Mouse (Mus musculus) inflammation-experienced regulatory T-cells, adult 6 months (primary cell): ENCODE results near the gene Begain. TPM values are rescaled to one million over a fixed set of nuclear protein-coding genes. Genes with fewer than 3 reads are reported as not detected.

Experiments used
- ATAC-seq: one replicate; pipeline ENCODE4 v1.8.0; 2017
- polyA plus RNA-seq, 3 experiments: library from polyadenylated mRNA; unstranded; fragments of 100-300 nt; shearing (Covaris generic); gene quantifications; one replicate each; pipeline ENCODE4 v1.2.1; 2017

The Begain gene
- polyA plus RNA-seq, 3 experiments from 2014 or later = 0.24 TPM; not detected in 2

DNA sequence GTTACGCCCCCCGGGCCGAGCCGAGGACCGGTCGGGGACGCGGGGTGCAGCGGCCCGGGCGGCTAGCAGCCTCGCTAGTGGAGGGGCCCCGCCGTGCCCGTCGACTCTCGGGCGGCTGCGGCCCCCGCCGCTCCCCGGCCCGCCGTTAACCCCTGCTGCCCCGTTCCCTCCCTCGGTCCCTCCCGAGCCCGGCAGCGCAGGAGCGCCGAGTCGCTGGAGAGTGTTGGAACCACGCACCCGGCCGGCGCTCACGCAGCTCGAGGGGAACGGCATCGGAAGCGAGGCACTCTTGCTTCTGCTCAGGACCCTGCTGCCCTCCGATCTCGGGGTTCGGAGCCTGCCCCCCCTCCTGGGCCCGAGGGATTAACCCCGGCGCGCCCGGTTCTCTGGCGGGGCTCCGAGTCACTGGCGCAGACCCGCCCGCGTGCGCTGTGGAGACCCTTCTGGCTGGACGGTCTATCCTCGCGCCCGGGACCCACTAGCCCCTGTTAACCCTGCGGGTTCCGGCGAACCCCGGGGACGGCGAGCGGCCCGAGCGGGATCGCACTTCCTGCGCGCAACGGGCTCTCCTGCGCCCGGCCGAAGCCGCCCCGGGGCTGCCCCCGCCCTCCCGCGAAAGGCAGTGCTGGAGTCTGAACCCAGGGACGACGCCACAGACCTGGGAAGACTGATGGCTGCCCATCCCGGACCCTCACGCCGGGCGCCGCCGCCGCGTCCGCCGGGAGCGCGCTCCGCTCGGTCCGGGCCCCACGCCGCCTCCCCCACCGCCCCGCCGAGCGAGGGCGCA lies 14.8 kb downstream of the Begain start:
- no peak for ATAC-seq

DNA sequence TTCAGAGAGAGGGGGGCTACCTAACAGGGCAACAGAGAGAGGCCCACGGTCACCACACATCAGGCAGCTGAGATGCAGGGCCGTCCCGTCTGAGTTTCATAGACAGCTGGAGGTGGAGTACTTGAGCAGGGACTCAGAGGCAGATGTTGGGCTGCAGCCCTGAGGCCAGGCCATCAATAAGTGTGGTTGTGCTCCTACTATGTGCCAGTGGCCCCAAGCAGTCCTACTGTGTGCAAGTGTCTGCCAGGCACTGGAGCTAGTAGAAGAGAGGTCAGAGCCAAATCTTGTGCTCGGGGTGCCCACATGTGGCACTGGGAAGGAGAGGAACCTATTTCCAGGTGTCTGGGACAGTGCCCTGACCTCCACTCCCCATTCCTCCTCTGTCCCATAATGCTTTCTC lies 18.1 kb downstream of the Begain start:
- ATAC-seq = no peak

DNA sequence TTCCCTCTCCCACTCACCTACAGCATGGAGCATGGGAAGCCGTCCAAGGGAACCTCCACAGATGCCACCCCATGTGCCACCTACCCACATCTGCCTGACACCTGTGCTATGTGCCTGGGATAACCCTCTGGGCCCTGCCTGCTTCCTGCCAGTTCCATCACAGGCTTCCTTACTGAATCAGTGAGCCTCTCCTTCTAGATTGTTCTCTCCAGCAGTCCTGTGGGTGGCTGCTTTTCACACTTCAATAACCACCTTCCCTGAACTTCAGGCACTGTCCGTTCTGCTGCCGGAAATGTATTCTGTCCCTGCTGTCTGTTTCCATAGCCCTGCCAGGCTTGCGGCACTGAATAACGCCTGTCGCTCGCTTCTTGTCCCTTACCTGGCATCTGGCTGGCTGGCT lies 22.4 kb downstream of the Begain start:
- no peak for ATAC-seq

DNA sequence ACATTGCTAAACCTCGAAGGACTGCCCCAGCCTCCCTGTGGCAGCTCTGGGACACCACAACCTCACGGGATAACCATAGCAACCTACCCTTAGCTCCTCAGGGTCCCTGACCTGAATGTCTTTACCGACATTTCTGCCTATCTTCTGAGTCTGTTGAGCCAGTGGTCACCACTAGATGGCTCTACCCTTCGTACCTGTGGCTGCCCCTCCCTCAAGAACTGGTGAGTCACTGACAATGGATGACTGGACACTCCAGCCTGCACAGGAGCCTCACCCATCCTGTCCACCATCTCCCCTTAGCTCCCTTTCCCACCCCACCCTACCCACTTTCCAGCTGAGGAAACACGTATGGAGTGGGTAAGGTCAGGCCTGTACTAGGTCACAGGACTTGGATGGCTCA lies 23.5 kb downstream of the Begain start:
- no peak for ATAC-seq

DNA sequence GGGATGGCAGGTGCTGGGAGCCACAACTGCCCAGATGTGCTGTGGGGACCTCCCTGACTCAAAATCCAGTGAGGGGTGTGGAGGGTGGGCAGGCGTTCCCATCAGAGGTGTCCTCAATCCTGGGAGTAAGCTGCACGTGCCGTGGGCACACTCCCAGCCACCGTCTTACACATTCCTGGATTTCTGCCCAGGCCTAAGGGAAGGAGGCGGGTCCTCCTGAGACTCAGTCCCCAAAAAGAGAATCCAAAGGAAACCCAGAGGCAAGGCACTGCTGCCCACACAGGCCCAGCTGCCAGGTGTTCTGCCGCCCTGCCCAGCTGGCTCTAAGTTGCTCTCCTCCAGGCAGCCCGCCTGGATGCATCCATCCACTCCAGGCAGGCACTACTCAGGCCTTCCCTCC lies 28.7 kb downstream of the Begain start:
- ATAC-seq = no peak

DNA sequence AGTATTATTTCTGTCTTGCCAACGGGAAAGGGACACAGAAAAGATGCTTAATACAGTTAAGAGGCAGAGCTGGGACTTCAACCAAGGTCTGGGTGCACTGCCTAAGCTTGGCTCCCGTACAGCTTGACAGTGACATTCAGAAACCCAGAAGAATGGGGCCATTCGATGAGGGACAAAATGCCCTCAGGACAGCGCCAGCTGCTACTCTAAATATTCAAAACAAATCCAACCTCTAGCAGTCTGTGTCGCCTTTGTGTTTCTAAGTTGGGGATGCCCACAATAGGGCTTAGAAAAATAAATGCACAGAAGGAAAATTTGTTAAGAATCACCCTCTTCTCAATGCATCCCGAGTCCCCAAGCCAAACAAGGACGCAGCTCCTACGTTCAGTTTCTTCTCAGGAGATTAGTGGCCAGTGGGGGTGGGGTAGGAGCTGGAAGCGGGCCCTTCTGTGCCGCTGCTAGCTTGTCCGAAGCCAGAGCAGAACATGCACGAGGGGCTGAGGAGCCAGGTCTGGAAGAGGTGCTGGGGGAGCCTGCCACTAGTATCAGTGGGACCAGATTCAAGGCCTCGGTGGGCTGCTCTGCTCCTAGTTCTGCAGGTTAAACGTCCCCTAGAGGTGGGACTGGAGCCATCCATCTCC lies 29.7 kb downstream of the Begain start:
- no peak for ATAC-seq

DNA sequence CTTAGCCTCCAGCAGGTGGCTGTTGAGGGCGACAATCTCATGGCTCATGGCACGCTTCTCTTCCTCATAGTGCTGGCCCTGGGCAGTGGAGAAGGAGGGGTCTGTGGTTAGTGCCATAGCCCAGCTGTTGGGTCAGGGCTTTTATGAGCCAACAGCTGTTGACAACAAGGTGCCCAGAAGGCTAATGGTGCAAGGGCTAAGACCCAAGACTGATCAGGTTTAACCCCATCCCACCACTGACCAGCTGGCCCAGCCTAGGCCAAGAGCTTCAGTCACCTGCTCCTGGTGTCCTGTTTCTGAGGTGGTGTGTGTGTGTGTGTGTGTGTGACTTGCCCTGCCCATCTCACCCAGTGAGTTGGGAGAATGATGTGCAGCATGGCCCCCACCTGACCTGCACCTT lies 31.0 kb downstream of the Begain start:
- ATAC-seq = no peak

DNA sequence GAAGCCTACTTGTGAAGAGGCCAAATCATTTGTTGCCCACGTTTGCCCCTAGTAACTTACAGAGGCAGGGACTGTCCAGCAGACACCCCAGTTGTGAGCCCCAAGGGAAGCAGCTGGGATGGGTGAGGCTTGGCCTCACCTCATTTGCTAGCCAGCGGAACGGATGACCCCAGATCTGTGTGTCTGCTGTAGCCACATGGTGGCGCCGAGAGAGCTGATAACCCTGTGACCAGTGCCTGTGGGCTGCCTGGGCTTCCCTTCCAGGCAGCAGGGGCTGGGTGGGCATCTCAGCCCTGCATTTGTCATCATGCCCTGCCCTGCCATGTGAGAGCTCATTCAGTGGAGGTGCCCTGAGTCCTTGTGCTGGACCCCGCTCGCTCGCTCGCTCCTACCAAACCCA lies 44.2 kb downstream of the Begain start:
- ATAC-seq = no peak

DNA sequence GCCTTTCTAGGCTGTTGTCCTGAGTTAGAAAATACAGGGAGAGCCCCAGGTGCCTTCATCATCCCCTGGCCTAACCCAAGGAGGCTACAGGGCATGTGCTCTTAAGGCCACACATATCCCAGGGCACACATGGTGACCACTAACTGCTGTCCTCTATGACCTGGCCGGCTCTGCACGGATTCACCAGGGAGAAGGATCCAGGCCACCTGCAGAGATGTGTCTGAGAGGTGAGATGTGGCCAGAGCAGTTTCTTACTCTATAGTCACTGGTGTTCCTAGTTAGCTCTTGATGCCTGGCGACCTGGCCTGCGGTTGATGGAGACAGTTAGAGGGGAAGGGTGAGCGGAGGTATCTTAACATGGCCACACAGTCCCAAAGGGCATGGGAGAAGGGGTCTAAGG lies 45.1 kb downstream of the Begain start:
- ATAC-seq = no peak

DNA sequence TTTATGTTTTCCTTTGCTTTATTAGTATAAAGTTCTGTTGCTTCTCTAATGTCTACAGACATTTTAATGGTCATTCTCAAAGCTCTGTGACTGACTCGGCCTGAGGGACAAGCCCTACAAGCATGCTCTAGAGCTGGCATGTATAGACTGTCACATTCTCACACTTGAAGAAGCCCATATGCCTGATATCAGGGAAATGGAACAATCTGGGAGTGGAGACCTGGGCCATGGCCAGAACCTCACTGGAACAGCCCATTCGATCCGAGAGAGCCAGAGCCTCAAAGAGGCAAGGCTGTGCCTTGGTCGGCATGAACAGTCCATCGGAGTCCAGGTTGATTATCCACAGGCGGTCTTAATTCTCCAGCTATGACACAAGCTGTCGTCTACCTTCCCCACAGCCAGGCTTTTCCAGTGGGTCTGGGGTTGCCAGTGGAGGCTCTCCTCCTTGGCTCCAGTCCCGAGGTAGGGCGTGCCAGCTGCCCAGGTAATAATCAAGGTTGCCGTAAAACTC lies 45.8 kb downstream of the Begain start:
- ATAC-seq = no peak

DNA sequence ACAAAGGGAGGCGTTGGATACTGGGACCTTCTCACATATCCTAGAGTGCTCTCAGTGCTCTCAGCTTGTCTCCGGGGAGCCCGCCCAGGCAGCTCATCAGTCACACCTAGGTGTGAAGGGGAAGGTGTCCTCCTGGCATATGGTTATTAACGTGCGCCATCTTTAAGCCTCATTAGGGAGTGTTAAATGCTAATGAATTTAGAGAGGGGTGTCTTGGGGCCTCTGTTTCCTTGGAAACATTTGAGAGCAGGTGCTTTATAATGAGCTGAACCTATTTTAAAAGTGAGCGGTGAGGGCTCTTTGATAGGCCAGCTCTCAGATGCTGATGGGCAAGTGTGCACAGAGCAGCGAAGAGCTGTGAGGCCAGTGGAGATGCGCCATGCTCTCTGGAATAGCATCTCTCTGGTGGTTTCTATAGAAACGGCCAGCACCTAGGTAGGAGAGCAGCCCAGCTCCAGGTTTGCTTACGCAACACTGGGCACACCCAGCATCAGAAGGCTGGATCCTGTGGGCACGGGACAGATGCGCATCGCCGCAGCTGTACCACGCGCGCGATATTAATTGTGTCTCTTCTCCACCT lies 57.9 kb downstream of the Begain start:
- ATAC-seq = no peak

DNA sequence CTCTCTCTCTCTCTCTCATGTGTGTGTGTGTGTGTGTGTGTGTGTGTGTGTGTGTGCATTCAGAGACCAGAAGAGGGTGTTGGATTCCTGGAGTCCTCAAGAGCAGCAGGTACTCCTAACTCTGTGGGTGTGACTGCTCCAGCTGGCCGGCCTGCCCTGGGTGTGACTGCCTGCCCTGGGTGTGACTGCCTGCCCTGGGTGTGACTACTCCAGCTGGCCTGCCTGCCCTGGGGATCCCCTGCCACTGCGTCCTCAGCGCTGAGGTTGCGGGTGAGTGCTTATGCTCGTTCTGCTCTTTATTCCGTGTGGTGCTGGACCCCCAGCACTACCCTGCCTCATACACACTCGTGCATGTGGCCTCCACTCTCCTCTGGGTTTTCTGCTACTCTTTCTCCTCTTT lies 65.0 kb downstream of the Begain start:
- ATAC-seq = no peak

DNA sequence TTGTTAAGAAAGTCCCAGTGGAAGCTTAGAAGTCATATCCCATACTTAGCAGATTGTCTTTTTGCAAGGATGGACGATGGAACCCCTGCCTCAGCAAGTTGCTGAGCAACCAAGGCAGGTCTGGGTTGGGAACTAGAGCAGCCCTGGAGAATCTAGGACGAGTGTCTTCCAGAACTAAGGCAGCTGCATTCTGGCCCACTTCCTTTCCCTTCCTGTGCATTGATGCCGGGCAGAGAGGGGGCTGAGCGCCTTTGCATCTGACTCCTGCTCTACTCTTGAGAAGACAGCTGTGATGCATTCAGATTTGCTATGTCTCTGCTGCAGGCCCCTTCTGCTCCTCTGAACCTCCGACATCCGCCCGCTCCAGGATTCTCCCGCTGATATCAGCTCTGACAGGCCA lies 70.8 kb downstream of the Begain start:
- no peak for ATAC-seq

DNA sequence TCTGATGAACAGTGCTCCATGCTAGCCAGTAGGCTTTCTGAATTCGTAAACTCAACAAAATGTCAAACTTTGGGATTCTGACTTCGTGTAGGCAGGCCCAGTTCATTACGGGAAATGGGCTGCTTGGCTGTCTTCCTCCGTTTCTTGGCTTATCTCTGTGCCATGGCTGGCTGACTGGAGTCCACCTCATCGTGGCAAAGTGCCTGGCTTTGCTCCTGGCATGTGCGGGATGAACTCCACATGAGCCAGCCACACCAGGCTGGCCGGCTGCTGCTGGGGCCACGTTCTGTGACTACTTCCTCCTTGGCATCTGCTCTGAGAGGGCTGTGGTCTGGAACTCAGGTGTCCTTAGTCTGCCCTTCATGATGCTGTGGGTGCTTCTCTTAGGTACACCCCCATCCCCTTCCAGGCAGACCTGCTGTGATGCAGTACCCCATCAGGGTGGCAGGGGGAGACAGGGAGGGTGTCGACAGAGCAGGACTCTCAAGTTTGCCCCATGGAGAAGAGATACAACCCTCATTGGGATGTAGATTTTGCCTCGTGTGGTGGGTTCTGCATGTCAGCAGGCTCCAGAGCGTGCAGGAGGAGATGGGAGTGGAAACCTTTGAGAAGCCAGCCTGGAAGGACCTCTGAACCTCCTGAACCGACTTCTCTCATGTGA lies 71.9 kb downstream of the Begain start:
- no peak for ATAC-seq

DNA sequence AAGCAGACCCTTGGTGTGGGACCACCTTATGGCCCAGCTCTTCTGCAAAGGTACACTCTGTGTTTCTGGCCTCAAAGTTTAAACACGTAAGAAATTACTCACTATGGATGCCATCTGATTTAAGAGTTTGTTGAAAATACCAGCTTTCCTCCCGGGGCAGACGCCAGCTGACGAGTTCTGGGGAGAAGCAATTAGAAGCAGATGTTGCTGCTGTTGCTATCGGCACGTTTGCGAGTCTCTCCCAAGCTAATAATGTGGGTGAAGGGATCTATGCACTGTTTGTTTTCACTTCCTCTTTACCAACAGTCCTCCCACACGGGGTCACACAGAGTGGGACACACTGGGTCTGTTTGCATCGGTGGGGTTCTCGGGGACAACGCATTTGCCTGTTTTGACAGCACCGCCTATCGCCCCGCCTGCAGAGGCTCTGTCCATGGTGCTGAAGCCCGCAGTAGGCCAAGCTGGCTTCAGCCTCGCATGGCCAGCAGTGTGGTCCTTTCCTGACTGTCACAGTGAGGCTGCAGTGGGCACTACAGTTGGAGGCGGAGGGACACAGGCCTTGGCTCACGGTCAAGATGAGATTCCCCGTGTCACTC lies 73.5 kb downstream of the Begain start:
- ATAC-seq = no peak

DNA sequence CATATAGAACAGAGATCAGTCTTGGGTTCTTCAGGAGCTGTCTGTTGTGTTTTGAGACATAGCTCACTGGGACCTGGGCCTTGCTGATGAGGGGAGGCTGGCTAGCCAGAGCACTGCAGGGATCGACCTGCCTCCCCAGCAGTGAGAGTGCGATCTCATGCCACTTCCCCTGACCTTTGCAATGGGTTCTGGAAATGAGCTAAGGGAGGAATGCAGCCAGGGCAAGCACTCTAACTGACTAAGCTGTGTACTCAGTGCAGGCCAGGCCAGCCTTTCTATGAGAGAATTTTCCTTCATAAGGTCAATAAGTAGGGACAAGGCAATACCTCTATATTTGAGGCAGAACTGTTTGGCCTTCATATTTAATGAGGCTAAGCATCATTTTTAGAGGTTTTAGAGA lies 75.0 kb downstream of the Begain start:
- ATAC-seq = no peak

DNA sequence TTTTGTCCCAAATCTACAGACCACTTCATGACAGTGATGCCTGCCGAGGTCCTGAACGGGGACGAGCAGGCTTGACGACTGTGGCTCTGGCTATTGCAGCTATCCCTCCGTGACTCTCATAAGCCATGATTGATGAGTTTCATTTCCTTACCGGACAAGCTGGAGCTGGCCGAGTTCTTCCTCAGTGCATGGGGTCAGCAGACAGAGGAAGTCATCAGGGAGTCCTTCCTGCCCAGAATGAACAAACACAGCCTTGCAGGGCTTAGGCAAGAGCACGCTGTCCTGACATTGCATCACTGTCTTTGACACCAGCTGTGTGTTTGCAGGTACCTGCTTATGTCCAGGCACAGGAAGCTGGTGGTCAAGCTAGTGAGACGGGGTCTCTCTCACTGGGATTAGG lies 77.6 kb downstream of the Begain start:
- no peak for ATAC-seq

DNA sequence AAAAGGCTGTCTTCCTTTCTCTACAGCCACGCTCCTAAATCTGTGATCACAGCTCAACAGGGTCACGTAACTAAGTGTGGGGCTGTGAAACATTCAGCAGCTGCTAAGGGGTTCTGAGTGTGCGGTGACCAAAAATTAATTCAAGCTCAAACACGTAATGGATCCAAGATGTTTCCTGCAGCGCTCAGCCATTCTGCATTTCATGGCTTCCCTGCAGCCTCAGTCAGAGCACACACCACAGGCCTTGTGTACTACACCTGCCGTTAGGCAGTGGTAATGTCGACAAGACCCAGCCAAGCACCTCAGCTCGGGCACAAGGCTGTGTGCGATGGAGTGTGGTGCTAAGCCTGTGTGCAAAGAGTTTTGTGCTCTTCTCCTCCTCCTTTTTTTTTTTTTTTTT lies 80.6 kb downstream of the Begain start:
- ATAC-seq = no peak

DNA sequence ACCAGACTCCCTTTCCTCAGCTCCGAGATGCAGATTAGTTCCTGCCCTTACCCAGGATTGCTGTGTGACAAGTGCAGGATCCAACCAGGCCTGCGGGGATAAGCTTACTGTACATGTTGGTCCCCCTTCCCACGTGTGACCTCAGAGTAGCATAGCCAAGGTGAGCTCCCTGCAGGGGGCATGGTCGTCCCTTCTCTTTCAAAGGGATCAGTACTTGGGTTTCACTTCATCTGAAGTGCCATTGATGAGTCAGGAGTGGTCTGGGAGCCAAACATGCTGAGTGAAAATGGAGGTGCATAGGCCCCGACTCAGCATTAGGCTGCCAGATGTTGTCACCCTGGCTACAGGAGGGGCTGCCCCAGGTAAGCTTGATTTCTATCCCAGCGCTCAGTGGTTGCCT lies 83.0 kb downstream of the Begain start:
- no peak for ATAC-seq

DNA sequence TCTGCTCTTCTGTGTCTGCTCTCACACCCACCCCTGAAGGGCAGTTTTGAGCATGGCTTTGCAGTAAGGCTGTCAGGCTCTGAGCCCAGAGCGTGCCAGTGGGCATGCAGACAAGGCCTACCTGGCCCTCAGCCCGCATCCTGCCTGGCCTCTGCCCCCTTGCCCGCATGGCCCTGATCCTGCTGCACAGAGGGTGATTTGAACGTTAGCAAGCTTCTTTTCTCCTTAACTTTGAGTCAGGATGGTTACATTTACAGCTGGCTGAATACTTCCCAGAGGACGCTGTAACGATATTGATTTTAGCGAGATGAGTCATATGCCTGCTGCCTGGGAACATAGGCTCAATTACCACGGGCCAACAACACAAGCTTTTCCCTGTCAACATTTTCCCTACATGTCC lies 83.5 kb downstream of the Begain start:
- no peak for ATAC-seq

DNA sequence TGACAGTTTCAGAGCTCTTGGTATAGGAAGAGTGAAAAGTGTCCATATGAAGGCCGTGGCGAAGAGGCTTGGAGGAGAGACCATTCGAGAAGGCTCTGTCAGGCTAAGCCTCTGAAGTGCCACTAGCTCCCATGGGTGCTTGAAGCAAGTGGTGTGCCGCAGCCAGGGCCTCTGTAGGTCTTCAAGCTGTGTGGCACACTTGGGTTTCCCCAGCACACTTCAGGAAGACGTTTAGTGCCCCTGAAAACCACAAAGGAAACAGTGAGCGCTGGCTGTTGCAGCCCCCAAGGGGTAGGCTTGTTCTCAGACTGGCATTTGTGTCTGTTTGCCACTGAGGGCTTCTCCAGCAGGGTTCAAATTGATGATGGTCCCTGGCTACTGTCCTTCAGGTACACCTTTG lies 84.5 kb downstream of the Begain start:
- no peak for ATAC-seq

DNA sequence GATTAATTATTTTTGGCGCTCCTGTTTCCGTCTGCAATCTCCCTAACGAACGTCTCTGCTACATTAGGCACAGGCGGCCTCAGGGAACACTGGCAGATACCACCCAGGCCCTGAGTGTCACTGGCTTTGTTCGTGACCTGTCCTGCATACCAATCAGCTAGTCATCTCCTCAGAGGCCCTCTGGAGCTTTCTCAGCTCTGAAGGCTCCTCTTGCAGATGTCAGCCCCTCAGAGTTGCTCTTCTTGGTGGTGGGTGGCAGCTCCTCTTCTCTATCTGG lies 85.4 kb downstream of the Begain start:
- no peak for ATAC-seq
